Mouse (Mus musculus): ENCODE measurements around the gene Ntsr2.

Gene Ntsr2

GRCm38 (mm10) chr12:16653332-16654093, at the start of gene Ntsr2:
Gene Ntsr2, plus strand, starts transcription at chr12:16653382.
- peak in 1 of 2 experiments; percentile 24 for DNase-seq (ENCODE audit: low spot score in 2 of 2)

DNA sequence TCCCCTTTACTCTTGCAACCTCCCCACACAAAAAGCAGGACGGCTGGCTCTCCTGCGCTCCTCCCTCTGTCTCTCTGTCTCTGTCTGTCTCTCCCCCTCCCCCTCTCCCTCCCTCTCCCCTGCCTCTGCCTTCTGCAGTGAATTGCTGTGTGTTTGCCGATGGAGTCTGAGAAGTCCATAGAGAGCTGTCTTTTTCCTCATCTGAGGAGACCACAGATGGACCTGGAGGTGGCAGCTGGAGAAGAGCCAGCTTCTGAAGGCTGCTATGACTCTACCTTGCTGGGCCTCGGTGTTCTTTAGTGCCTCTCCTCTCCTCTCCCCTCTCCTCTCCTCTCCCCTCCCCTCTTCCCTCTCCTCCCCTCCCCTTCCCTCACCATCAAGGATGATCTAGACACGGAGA, 47.6 kb upstream of the Ntsr2 start:
- no peak for DNase-seq (ENCODE audit: low spot score in 2 of 2)

DNA sequence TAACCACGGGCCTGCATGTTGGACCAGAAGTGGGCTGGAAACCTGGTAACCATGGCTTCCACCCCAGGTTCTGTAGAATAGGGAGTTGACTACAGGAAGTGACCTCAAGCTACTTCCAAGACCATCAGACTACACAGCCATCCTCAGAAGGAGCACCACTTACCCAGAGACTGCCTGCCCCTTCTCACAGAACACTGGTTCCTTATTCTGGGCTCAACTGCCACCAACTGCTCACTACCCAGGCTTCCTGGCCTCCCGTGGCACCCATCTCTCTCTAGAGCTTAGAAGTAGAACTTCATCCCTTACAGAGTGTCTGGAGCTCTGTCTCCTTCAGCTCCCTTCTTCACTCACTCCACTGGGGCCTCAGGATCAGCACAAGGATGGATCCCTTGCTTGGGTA, 42.2 kb upstream of the Ntsr2 start, which contains the start of gene Lpin1:
Lpin1 (minus strand) TSS at position 31 of the 400 bp plus-strand sequence.
- no peak for DNase-seq (ENCODE audit: low spot score in 2 of 2)

GRCm38 (mm10) chr12:16614556-16614955, 38.6 kb upstream of the Ntsr2 start:
- no peak for DNase-seq (ENCODE audit: low spot score in 2 of 2)

- no peak for DNase-seq (ENCODE audit: low spot score in 2 of 2)
Observed at GRCm38 (mm10) chr12:16615738-16616137, 37.4 kb upstream of the Ntsr2 start.

GRCm38 (mm10) chr12:16618512-16619274, 34.5 kb upstream of the Ntsr2 start:
- no peak for DNase-seq (ENCODE audit: low spot score in 2 of 2)

- DNase-seq (ENCODE audit: low spot score in 2 of 2), result no peak
Observed at GRCm38 (mm10) chr12:16619453-16619852, 33.7 kb upstream of the Ntsr2 start.

GRCm38 (mm10) chr12:16620230-16620629, 33.0 kb upstream of the Ntsr2 start:
- DNase-seq (ENCODE audit: low spot score in 2 of 2), result no peak

GRCm38 (mm10) chr12:16630152-16630865, 22.9 kb upstream of the Ntsr2 start:
- no peak for DNase-seq (ENCODE audit: low spot score in 2 of 2)

DNA sequence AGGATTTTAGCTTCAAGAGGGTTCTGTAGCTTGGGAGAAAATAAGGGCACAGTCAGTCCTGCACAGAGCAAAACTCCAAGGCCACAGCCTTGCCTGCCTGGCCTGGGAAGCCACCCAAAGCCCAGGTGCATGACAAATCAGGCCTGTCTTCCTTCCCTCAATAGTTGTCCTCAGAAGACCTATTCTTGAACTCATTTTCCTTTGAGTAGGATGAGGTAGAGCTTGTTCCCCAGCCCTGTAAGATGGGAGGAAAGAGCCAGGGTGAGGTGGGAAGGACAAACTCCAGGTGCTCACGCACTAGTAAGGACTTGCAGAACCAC, 22.4 kb upstream of the Ntsr2 start:
- DNase-seq (ENCODE audit: low spot score in 2 of 2), result no peak

GRCm38 (mm10) chr12:16631423-16631822, 21.8 kb upstream of the Ntsr2 start:
- DNase-seq (ENCODE audit: low spot score in 2 of 2), result no peak

DNA sequence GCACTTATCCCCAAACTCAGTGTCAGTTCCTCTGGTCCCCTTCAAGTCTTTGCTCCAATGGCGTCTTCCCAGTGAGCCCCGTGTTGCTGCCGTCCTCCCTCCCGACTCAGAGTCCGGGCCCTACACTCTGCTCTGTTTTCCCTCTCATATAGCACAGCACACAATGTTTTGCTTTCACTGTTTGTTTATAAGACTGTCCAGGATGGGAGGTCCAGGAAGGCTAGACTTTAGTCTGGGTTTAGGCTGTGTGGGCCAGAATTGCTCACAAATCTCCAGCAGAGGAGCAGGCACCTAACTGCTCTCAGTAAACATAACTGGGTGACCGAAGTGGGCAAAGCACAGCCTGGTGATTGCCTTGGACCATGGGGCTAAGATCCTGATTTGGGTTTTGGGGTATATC, 19.9 kb upstream of the Ntsr2 start:
- DNase-seq (ENCODE audit: low spot score in 2 of 2), result no peak

GRCm38 (mm10) chr12:16634075-16634813, 18.9 kb upstream of the Ntsr2 start:
- peak; percentile 16 to 27 for DNase-seq (ENCODE audit: low spot score in 2 of 2)

- no peak for DNase-seq (ENCODE audit: low spot score in 2 of 2)
Observed at GRCm38 (mm10) chr12:16635816-16636215, 17.4 kb upstream of the Ntsr2 start.

- no peak for DNase-seq (ENCODE audit: low spot score in 2 of 2)
Observed at GRCm38 (mm10) chr12:16639078-16639771, 14.0 kb upstream of the Ntsr2 start.

DNA sequence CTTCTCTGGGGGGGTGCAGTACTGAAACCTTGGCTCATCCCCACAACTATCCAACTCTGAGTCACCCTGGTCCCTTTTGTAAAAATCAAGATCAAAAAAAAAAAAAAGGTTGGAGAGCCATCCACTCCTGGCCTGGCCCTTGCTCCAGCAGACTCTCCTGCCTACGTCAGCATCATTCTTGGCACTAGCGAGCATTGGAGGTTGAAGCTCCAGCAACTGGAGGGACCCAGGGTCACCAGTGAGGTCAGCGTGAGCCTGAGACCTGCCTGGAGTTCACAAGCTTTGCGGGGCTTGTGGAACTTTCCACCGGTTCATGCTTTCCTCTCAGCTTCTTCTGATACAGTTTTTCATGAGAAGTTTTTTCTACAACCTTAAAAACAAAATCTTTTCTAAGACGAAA, 13.1 kb upstream of the Ntsr2 start:
- no peak for DNase-seq (ENCODE audit: low spot score in 2 of 2)

GRCm38 (mm10) chr12:16642000-16642399, 11.2 kb upstream of the Ntsr2 start:
- DNase-seq (ENCODE audit: low spot score in 2 of 2), result no peak

DNA sequence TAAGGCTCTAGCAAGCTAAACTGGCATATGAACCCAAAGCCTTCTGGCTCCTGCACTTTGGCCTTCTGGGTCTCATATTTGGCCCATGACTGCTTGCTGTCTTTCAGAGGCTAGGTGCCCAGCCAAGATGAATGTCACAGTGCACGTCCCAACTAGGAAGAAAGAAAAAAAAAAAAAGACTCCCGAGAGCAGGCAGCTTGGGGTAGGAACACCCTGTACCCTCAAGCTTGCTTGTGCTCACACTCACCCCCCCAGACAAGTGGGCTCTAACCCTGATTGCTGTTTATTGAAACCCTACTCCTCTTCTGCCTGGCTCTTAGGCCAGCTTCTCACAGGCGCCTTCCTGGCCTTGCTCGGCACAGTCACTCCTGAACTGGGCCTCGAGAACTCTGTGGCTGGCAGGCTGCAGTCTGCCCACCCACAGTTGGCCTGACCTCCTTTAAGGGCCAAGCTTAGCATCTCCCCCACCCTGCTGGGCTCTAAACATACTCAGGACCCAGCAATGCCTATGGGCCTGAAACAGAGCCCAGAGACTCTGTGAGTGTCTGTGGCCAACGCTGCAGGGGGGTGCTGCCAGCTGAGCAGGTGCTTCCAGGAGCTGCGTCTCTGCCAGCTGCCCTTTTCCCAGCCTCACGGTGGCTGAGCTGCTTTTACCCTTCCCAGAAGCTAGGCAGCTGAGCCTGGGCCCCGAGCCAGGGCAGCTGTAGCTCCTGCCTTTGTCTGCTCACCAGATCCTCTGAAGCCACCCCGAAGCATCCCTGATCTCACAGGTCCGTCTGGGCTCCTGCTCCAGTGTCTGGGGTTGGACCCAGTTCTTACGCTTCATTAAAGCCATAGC, 9.5 kb upstream of the Ntsr2 start:
- DNase-seq (ENCODE audit: low spot score in 2 of 2), result no peak

GRCm38 (mm10) chr12:16644698-16645097, 8.5 kb upstream of the Ntsr2 start:
- DNase-seq (ENCODE audit: low spot score in 2 of 2), result no peak

DNA sequence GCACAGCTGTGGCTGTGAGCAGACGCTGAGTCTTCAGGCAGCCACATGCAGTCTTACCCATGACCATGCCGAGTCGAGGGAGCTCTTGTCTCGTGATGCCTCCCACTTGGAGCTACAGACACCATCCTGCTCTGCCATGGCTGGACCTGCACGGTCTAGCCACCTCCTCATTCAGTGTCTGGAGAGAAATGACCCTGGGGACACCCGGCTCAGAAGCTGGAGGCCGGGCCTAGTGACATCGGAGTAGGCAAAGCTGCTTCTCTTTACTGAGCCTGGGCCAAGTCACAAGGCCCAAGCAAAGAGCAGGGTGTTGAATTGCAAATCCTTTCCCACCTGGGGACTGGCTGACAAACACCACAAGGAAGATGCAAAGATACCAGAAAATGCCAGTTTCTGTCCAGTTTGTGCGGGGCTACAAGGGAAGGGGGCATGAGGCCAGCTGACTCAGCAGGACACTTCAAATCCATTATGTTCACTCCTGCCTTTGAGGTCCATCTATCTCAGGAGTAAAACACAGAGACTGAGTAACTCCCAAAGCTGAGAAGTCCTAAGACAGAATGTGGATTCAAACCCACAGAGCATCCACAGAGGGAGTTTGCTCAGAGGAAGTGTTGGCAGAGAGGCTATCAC, 6.3 kb upstream of the Ntsr2 start:
- no peak for DNase-seq (ENCODE audit: low spot score in 2 of 2)

Data from spleen, postnatal 14 days (tissue).